Mouse (Mus musculus) limb, embryonic 14.5 days (tissue): ENCODE results near the gene Vrk1. TPM values are rescaled to one million over a fixed set of nuclear protein-coding genes. Genes with fewer than 3 reads are reported as not detected.

Experiments used
- ATAC-seq: fragments of 200-750 bp; cut with Nextera tagmentation; 2 replicates; pipeline ENCODE4 v1.8.0; 2017; ENCODE audit warnings: low read depth, moderate number of reproducible peaks, moderate TSS enrichment; ENCODE audit not compliant: low FRiP score
- DNase-seq: peaks from one replicate; pipeline ENCODE4 v3.0.0-alpha.2; 2015; ENCODE audit warnings: low spot score
- H3K27ac ChIP-seq: fragments of 300-500 bp; sonication (generic); replicated peaks from 2 replicates; pipeline ENCODE4 v1.5.1; 2014; ENCODE audit warnings: low read depth, mild to moderate bottlenecking, low read length, moderate library complexity, mixed read lengths
- H3K27me3 ChIP-seq: fragments of 300-500 bp; sonication (generic); 2 replicates; pipeline ENCODE4 v1.6.1; 2014; ENCODE audit warnings: low read length, mixed read lengths; ENCODE audit not compliant: control insufficient read depth, insufficient read depth
- H3K36me3 ChIP-seq: fragments of 300-500 bp; sonication (generic); 2 replicates; pipeline ENCODE4 v1.6.1; 2014; ENCODE audit warnings: mild to moderate bottlenecking, low read length, moderate library complexity, mixed read lengths; ENCODE audit not compliant: control insufficient read depth, insufficient read depth
- H3K4me1 ChIP-seq: fragments of 300-500 bp; sonication (generic); 2 replicates; pipeline ENCODE4 v1.6.1; 2014; ENCODE audit warnings: antibody characterized with exemption, low read length, mixed read lengths; ENCODE audit not compliant: control insufficient read depth, insufficient read depth
- H3K4me2 ChIP-seq: fragments of 300-500 bp; sonication (generic); replicated peaks from 2 replicates; pipeline ENCODE4 v1.6.1; 2014; ENCODE audit warnings: low read depth, mild to moderate bottlenecking, low read length, moderate library complexity; ENCODE audit not compliant: severe bottlenecking
- H3K4me3 ChIP-seq: fragments of 300-500 bp; sonication (generic); replicated peaks from 2 replicates; pipeline ENCODE4 v1.5.1; 2014; ENCODE audit warnings: low read length
- H3K9ac ChIP-seq: fragments of 300-500 bp; sonication (generic); 2 replicates; pipeline ENCODE4 v1.6.1; 2014; ENCODE audit warnings: mild to moderate bottlenecking, low read depth, low read length, moderate library complexity; ENCODE audit not compliant: severe bottlenecking
- H3K9me3 ChIP-seq: fragments of 300-500 bp; sonication (generic); 2 replicates; pipeline ENCODE4 v1.6.1; 2016; ENCODE audit warnings: low read length; ENCODE audit not compliant: control insufficient read depth
- POLR2A ChIP-seq: fragments of 200-500 bp; IDR thresholded peaks from 2 replicates; pipeline ENCODE4 v1.8.0; 2012; ENCODE audit warnings: inconsistent platforms, mild to moderate bottlenecking, moderate library complexity, borderline replicate concordance; ENCODE audit not compliant: insufficient read depth, insufficient read length; ENCODE audit errors: extremely low read depth
- WGBS: fragments of 180-500 bp; shearing (Covaris S2); extraction: QIAGEN DNeasy Blood & Tissue Kit; methylation state at CpG from one replicate; pipeline ENCODE4 v1.1.7; 2014; 5-methylcytosine and 5-hydroxymethylcytosine counted together
- polyA plus RNA-seq, 2 experiments: library from polyadenylated mRNA; depleted of rRNA in 1 of 2; stranded (reverse) in 1 of 2; unstranded in 1 of 2; fragments of >200 nt; fragmentation: Nextera tagmentation in 1 of 2; extraction: Ambion mirVana in 1 of 2; gene quantifications; 2 replicates each; pipeline versions ENCODE4 v1.2.1 to v1.2.3; 2012 to 2014

The Vrk1 gene
- polyA plus RNA-seq, 2 experiments: 36.1 to 50.2 TPM

- no peak for DNase-seq
- H3K27ac ChIP-seq: no peak overlapping the region
- H3K9me3 ChIP-seq: no peaks in the 10 kb centered on the region
- no peak for ATAC-seq
- no peaks in the 10 kb centered on the region for H3K36me3 ChIP-seq
- H3K27me3 ChIP-seq: no peaks in the 10 kb centered on the region
- no peak overlapping the region for H3K4me3 ChIP-seq
- no peak overlapping the region for H3K4me2 ChIP-seq
- no peak for TF ChIP-seq POLR2A
- peaks cover 8% of the 10 kb centered on the region; the same call in 1 of the 2 replicates for H3K4me1 ChIP-seq
- 65% methylated on average over 2 of the region's 2 CpGs for WGBS
- no peak overlapping the region for H3K9ac ChIP-seq
These were observed 2.1 kb downstream of the Vrk1 start for GRCm38 (mm10) chr12:106012161-106012560.

GRCm38 (mm10) chr12:106016265-106017012 lies 6.4 kb downstream of the Vrk1 start:
- Histone ChIP-seq H3K27me3 (no peaks in the 10 kb centered on the region), H3K36me3 (no peaks in the 10 kb centered on the region), H3K27ac (no peak overlapping the region), H3K4me2 (no peak overlapping the region), H3K4me1 (peaks cover under 1% of the 10 kb centered on the region; the same call in 1 of the 2 replicates), H3K4me3 (no peak overlapping the region), H3K9me3 (no peaks in the 10 kb centered on the region), H3K9ac (no peak overlapping the region)
- TF ChIP-seq POLR2A: no peak
- WGBS: 92% methylated on average over 12 of the region's 12 CpGs
- ATAC-seq (no peak), DNase-seq (no peak)

- Histone ChIP-seq H3K9ac (no peak overlapping the region), H3K4me3 (no peak overlapping the region), H3K27ac (no peak overlapping the region), H3K9me3 (no peaks in the 10 kb centered on the region), H3K4me1 (no peaks in the 10 kb centered on the region), H3K27me3 (no peaks in the 10 kb centered on the region), H3K4me2 (no peak overlapping the region), H3K36me3 (no peaks in the 10 kb centered on the region)
- DNase-seq (no peak), ATAC-seq (no peak)
- WGBS: 82% methylated on average over 4 of the region's 4 CpGs
- TF ChIP-seq POLR2A: no peak
These were observed 10.0 kb downstream of the Vrk1 start for GRCm38 (mm10) chr12:106020063-106020462.

DNA sequence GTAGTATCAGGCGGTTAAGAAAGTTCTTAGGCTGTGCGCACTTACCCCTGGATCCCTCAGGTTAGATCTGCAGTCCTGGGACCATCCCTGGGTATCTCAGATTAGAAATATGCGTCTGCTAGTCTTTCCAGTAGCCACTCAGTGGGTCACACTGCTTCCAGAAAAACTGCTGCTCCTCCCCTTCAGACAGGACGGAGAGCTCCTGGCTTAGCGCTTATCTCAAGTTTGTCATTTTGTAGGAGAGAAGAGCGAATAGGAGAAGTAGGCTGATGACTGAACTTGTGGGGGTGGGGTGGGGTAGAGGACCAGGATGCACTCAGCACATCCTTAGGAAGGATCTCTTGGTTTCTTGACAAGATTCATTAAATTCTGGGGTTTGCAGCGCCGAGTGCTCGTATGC lies 13.6 kb downstream of the Vrk1 start:
- no peaks in the 10 kb centered on the region for H3K4me1 ChIP-seq
- no peak overlapping the region for H3K9ac ChIP-seq
- no peak for DNase-seq
- TF ChIP-seq POLR2A: no peak
- H3K27ac ChIP-seq: no peak overlapping the region
- no peaks in the 10 kb centered on the region for H3K27me3 ChIP-seq
- H3K9me3 ChIP-seq: no peaks in the 10 kb centered on the region
- H3K4me2 ChIP-seq: no peak overlapping the region
- H3K4me3 ChIP-seq: no peak overlapping the region
- no peaks in the 10 kb centered on the region for H3K36me3 ChIP-seq
- no peak for ATAC-seq
- 94% methylated on average over 9 of the region's 9 CpGs for WGBS

- TF ChIP-seq POLR2A: no peak
- Histone ChIP-seq H3K9ac (no peak overlapping the region), H3K27me3 (no peaks in the 10 kb centered on the region), H3K4me3 (no peak overlapping the region), H3K9me3 (no peaks in the 10 kb centered on the region), H3K4me1 (no peaks in the 10 kb centered on the region), H3K27ac (no peak overlapping the region), H3K36me3 (no peaks in the 10 kb centered on the region), H3K4me2 (no peak overlapping the region)
- ATAC-seq (no peak), DNase-seq (no peak)
- WGBS: 74% methylated on average over 6 of the region's 6 CpGs
These were observed 15.4 kb downstream of the Vrk1 start for GRCm38 (mm10) chr12:106025416-106025815.
